Mouse (Mus musculus) cerebellum, adult 11-12 months (tissue): ENCODE results near the gene Cnr2.

ENCODE experiments used
- DNase-seq: peaks from one replicate; pipeline ENCODE4 v3.0.0; 2022

Cnr2 gene

DNA sequence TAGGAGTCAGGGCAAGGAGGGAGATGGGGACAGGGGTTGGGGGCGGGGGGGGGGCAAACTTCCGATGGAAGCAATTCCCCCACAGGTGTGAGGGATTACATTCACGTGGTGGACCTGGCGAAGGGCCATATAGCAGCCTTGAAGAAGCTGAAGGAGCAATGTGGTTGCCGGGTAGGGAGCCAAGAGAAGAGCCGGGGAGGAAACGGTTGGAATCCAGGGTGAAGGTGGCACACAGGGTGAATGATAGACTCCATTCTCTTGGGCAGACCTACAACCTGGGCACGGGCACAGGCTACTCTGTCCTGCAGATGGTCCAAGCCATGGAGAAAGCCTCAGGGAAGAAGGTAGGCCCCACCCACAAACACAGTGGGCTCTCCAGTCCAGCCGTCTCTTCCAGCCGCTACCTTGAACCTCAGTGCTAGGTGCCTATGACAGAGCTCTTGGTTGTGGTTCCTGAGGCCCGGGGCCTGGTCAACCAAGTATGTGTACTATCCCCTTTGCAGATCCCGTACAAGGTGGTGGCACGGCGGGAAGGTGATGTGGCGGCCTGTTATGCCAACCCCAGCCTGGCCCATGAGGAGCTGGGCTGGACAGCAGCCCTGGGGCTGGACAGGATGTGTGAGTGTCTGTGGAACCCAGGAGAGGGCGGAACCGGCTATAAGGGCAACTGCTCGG is 72.0 kb downstream of the Cnr2 start:
- peak; percentile 60 for DNase-seq

DNA sequence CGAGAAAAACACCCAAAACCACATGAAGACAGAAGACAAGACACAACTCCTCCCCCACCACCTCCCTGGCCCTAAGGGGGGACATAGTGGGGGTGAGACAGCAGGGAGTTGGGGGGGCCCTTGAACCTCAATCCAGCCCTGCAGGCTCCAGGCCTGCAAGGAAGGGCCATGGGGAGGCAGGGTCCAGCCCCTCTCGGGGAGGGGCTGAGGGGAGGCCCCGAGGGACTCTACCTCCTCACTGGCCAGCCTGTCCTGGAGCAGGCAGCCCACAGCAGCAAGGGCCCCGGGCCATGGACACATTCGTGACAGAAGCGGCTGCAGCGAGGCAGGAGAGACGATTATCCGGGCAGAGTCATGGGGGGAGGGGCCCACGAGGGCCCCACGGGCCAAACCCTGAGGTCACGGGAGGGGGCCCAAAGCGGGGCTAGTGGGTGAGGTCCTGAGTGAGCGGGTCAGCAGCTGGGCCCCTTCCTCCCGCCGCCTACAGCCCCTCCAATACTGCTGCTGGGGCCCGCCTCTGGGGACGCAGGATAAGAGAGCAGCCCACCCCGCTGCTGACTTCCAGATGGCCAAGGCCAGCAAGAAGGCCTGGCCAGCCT is 73.2 kb downstream of the Cnr2 start:
- peak; percentile 60 for DNase-seq

DNA sequence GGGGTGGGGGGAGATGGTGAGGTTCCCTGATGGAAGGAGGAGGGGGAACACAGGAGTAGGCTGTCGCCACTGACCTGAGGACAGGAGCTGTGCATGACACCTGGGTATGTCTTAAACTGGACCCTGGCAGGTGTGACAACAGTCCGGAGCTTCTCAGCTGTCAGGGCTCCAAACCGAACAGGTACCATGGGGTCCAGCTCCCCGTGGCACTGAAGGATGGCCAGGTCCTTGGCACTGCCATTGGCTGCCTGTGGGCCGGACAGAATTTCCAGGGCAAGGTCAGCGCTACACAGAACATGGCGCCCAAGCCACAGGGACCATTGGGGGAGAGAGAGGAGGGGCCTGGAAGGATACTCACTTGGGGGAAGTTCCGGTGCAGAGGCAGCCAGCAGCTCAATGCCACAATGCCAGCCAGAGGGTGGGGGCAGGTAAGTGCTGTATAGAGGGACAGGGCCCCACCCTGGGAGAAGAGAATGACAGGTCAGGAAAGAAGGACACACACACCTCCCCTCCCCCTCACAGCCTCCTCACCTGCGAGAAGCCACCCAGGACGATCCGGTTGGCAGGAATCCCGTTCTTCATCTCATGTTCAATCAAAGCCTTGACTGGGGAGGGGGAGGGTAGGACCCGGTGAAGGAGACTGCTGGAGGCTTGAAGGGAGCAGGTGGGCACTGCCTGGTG is 74.0 kb downstream of the Cnr2 start:
- peak; percentile 57 for DNase-seq
